Mouse (Mus musculus) hindbrain, embryonic 12.5 days (tissue): ENCODE data around the gene Cacna1g. TPM values are rescaled to one million over a fixed set of nuclear protein-coding genes. Genes with fewer than 3 reads are reported as not detected.

Experiments
- ATAC-seq: fragments of 200-750 bp; cut with Nextera tagmentation; 2 replicates; pipeline ENCODE4 v1.8.0; 2017; ENCODE audit warnings: moderate TSS enrichment; ENCODE audit not compliant: low FRiP score
- H3K27ac ChIP-seq: fragments of 300-500 bp; sonication (generic); 2 replicates; pipeline ENCODE4 v1.5.1; 2016; ENCODE audit warnings: mild to moderate bottlenecking
- H3K27me3 ChIP-seq: fragments of 300-500 bp; sonication (generic); 2 replicates; pipeline ENCODE4 v1.6.1; 2016; ENCODE audit warnings: mild to moderate bottlenecking
- H3K36me3 ChIP-seq: fragments of 300-500 bp; sonication (generic); 2 replicates; pipeline ENCODE4 v1.6.1; 2016; ENCODE audit warnings: mild to moderate bottlenecking
- H3K4me1 ChIP-seq: fragments of 300-500 bp; sonication (generic); 2 replicates; pipeline ENCODE4 v1.6.1; 2016
- H3K4me2 ChIP-seq: fragments of 300-500 bp; sonication (generic); replicated peaks from 2 replicates; pipeline ENCODE4 v1.6.1; 2016; ENCODE audit warnings: mild to moderate bottlenecking
- H3K4me3 ChIP-seq: fragments of 300-500 bp; sonication (generic); 2 replicates; pipeline ENCODE4 v1.5.1; 2016; ENCODE audit warnings: mild to moderate bottlenecking
- H3K9ac ChIP-seq: fragments of 300-500 bp; sonication (generic); 2 replicates; pipeline ENCODE4 v1.6.1; 2016; ENCODE audit warnings: mild to moderate bottlenecking, moderate library complexity
- H3K9me3 ChIP-seq: fragments of 300-500 bp; sonication (generic); replicated peaks from 2 replicates; pipeline ENCODE4 v1.6.1; 2016; ENCODE audit warnings: mild to moderate bottlenecking
- whole genome bisulfite sequencing: fragments of 180-500 bp; shearing (Covaris S2); methylation state at CpG from one replicate; pipeline ENCODE4 v1.1.7; 2016; 5-methylcytosine and 5-hydroxymethylcytosine counted together
- polyA plus RNA-seq: library from polyadenylated mRNA; unstranded; fragments of >200 nt; fragmentation: Nextera tagmentation; extraction: Ambion mirVana; gene quantifications from 2 replicates; pipeline ENCODE4 v1.2.1, GENCODE M21; 2016

Gene Cacna1g
- 19.1 and 21.4 TPM in 2 replicates for polyA plus RNA-seq

DNA sequence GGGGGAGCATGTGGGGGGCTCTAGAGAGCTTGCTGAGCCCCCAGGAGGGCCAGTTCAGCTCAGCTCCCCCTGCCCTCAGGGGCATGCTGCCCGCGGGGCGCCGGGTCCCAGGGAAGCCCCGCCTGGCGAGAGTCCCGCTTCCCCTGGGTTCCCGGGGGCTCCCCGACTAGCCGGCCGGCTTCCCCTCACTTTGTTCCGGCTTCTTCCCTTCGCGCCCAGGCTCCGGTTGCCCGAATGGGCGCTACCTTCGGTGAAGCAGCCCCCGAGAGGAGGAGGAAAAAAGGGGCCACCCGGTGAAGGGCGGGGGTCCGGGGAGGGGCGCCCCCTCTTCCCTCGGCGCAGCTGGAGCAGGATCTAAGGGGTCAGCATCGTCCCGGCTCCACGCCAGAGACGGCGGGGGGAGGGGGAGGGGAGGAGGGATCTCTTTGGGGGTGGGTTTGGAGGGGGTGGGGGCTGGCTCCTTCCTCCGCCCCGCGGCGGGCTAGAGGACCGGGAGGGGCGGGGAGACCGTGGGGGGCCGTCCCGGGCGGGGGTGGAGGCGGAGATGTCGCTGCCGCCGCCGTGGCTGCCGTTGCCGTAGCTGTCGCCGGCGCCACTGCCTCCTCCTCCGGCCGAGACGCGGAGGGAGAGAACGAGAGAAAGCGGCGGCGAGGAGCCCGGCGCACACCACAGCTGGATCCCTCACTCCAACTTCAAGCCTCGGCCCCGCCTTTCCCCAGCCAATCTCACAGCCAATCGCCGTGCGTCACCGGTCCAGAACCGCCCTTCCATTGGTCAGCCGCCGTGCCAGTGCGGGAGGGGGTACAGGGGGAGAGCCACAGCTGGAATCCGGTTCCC is at the start of gene Cacna1g:
Cacna1g (minus strand) TSS at position 492 of the 837 bp plus-strand sequence.
- Histone ChIP-seq H3K36me3 (no peaks in the 10 kb centered on the region), H3K27ac (peak within 1 kb of the TSS; percentile 80), H3K4me1 (peaks cover 65% of the 10 kb centered on the region), H3K4me2 (peak within 1 kb of the TSS; percentile 97), H3K27me3 (peaks cover 48% of the 10 kb centered on the region), H3K4me3 (peak within 1 kb of the TSS; percentile 88), H3K9me3 (no peaks in the 10 kb centered on the region), H3K9ac (peak within 1 kb of the TSS; percentile 95)
- under 1% methylated on average over 35 of the region's 71 CpGs for WGBS
- peak; percentile 76 for ATAC-seq

GRCm38 (mm10) chr11:94521219-94521843 is 47.3 kb upstream of the Cacna1g start, which contains the start of gene Mycbpap:
TSS of gene Mycbpap (minus strand) at chr11:94521742.
- H3K27ac ChIP-seq = peak within 1 kb of the TSS; percentile 36; the same call in 1 of the 2 replicates
- no peaks in the 10 kb centered on the region for H3K36me3 ChIP-seq
- peaks cover 15% of the 10 kb centered on the region for H3K4me1 ChIP-seq
- H3K9ac ChIP-seq = peak within 1 kb of the TSS; percentile 70
- H3K27me3 ChIP-seq = 0 out of 2 replicates have a peak, but pooled peaks cover 2% of the 10 kb centered on the region
- peak within 1 kb of the TSS; percentile 78 for H3K4me2 ChIP-seq
- under 1% methylated on average over 42 of the region's 42 CpGs for WGBS
- peak; percentile 84 for ATAC-seq
- H3K4me3 ChIP-seq = peak within 1 kb of the TSS; percentile 55
- no peaks in the 10 kb centered on the region for H3K9me3 ChIP-seq

DNA sequence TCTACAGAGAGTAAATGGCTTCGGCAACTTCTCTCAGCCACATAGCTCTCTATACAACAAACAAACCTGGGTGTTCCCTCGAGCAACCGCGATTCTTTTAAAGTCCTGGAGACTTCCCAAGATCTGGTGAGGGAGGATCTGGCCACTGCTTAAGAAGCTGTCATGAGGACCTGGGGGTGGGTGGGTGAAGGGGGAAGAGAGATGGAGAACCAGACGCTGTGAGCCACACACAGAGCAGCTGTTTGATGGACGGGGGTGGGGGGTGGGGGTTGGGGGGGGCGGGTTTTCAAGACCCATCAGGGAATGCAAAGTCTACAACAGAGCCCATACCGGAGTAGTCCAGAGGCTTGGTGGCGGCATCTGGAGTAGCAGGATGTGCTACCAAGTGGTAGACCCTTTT is 39.5 kb upstream of the Cacna1g start:
- Histone ChIP-seq H3K9me3 (0 out of 2 replicates have a peak, but pooled peaks cover 2% of the 10 kb centered on the region), H3K9ac (no peak overlapping the region), H3K4me3 (no peak overlapping the region), H3K36me3 (no peaks in the 10 kb centered on the region), H3K27me3 (no peaks in the 10 kb centered on the region), H3K4me1 (no peaks in the 10 kb centered on the region), H3K27ac (no peak overlapping the region), H3K4me2 (no peak overlapping the region)
- WGBS = 69% methylated on average over 7 of the region's 9 CpGs
- no peak for ATAC-seq

- H3K4me2 ChIP-seq = no peak overlapping the region
- no peaks in the 10 kb centered on the region for H3K27me3 ChIP-seq
- ATAC-seq = no peak
- H3K9ac ChIP-seq = no peak overlapping the region
- H3K4me3 ChIP-seq = no peak overlapping the region
- H3K9me3 ChIP-seq = 0 out of 2 replicates have a peak, but pooled peaks cover 2% of the 10 kb centered on the region
- no peaks in the 10 kb centered on the region for H3K36me3 ChIP-seq
- no peak overlapping the region for H3K27ac ChIP-seq
- no peaks in the 10 kb centered on the region for H3K4me1 ChIP-seq
- WGBS = 92% methylated on average over 10 of the region's 10 CpGs
Observed at GRCm38 (mm10) chr11:94508976-94509375, 35.0 kb upstream of the Cacna1g start.

GRCm38 (mm10) chr11:94501482-94501881 is 27.5 kb upstream of the Cacna1g start:
- no peaks in the 10 kb centered on the region for H3K36me3 ChIP-seq
- H3K4me2 ChIP-seq = no peak overlapping the region
- no peak overlapping the region for H3K4me3 ChIP-seq
- H3K9me3 ChIP-seq = no peaks in the 10 kb centered on the region
- H3K4me1 ChIP-seq = peaks cover 26% of the 10 kb centered on the region
- no peak overlapping the region for H3K27ac ChIP-seq
- H3K9ac ChIP-seq = no peak overlapping the region
- ATAC-seq = no peak
- peaks cover 49% of the 10 kb centered on the region for H3K27me3 ChIP-seq
- WGBS = 84% methylated on average over 8 of the region's 8 CpGs

GRCm38 (mm10) chr11:94500362-94500761 is 26.4 kb upstream of the Cacna1g start:
- H3K36me3 ChIP-seq = no peaks in the 10 kb centered on the region
- H3K9ac ChIP-seq = no peak overlapping the region
- H3K27ac ChIP-seq = no peak overlapping the region
- peak overlapping the region; percentile 52 for H3K4me2 ChIP-seq
- no peak overlapping the region for H3K4me3 ChIP-seq
- ATAC-seq = no peak
- no peaks in the 10 kb centered on the region for H3K9me3 ChIP-seq
- H3K4me1 ChIP-seq = peaks cover 26% of the 10 kb centered on the region
- WGBS = 23% methylated on average over 8 of the region's 8 CpGs
- peaks cover 49% of the 10 kb centered on the region for H3K27me3 ChIP-seq

DNA sequence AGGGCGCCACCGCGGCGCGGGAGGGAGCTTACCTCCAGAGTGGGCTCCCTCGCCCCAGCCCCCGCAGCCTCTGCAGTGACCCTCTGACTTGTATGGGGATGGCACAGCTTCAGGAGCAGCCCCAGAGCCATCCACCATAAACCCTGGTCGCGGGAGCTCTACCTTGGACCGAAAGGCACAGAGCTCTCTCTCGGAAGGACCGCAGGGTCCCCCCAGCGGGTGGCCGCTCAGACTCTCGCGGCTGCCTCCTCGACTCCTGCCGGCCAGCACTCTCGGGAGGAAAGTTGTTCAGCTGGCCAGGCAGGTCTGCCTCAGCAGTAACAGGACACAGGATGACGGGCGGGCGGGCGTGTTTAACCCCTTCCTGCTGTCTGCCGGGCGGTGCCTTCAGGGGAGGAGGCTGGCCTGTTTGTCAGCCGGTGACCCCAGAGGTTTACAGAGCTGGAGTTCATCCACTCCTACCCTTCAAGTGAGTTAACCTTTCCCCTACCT is 25.7 kb upstream of the Cacna1g start, which contains the start of gene Epn3:
Epn3 (minus strand) TSS at position 314 of the 492 bp plus-strand sequence.
- WGBS = 1% methylated on average over 26 of the region's 26 CpGs
- H3K27ac ChIP-seq = no peak within 1 kb of the TSS; the same call in 1 of the 2 replicates
- H3K4me1 ChIP-seq = peaks cover 26% of the 10 kb centered on the region
- peak within 1 kb of the TSS; percentile 44; the same call in 1 of the 2 replicates for H3K9ac ChIP-seq
- 0 out of 2 replicates have a peak, but pooled peaks have one; percentile 38 for ATAC-seq
- H3K4me3 ChIP-seq = peak within 1 kb of the TSS; percentile 26
- no peaks in the 10 kb centered on the region for H3K36me3 ChIP-seq
- H3K9me3 ChIP-seq = no peaks in the 10 kb centered on the region
- peak within 1 kb of the TSS; percentile 52 for H3K4me2 ChIP-seq
- peaks cover 52% of the 10 kb centered on the region for H3K27me3 ChIP-seq

GRCm38 (mm10) chr11:94499035-94499434 is 25.0 kb upstream of the Cacna1g start:
- WGBS = 12% methylated on average over 2 of the region's 2 CpGs
- H3K9ac ChIP-seq = no peak overlapping the region

GRCm38 (mm10) chr11:94498093-94498996 is 24.3 kb upstream of the Cacna1g start:
- Histone ChIP-seq H3K4me2 (peak overlapping the region; percentile 52), H3K27ac (peak overlapping the region; percentile 17; the same call in 1 of the 2 replicates), H3K4me3 (no peak overlapping the region), H3K36me3 (no peaks in the 10 kb centered on the region), H3K9ac (no peak overlapping the region), H3K4me1 (peaks cover 26% of the 10 kb centered on the region), H3K27me3 (peaks cover 59% of the 10 kb centered on the region), H3K9me3 (no peaks in the 10 kb centered on the region)
- ATAC-seq = 0 out of 2 replicates have a peak, but pooled peaks have one; percentile 22
- WGBS = 21% methylated on average over 18 of the region's 19 CpGs

More at GRCm38 (mm10) chr11:94499035-94499434, 25.0 kb upstream of the Cacna1g start:
- peak overlapping the region; percentile 26; the same call in 1 of the 2 replicates for H3K4me3 ChIP-seq
- peaks cover 54% of the 10 kb centered on the region for H3K27me3 ChIP-seq
- peak; percentile 29; the same call in 1 of the 2 replicates for ATAC-seq
- H3K36me3 ChIP-seq = no peaks in the 10 kb centered on the region
- no peaks in the 10 kb centered on the region for H3K9me3 ChIP-seq
- H3K27ac ChIP-seq = no peak overlapping the region
- H3K4me1 ChIP-seq = peaks cover 26% of the 10 kb centered on the region
- H3K4me2 ChIP-seq = peak overlapping the region; percentile 52

GRCm38 (mm10) chr11:94495415-94495814 is 21.4 kb upstream of the Cacna1g start:
- 73% methylated on average over 3 of the region's 3 CpGs for WGBS
- ATAC-seq = no peak
- Histone ChIP-seq H3K9me3 (no peaks in the 10 kb centered on the region), H3K27ac (no peak overlapping the region), H3K9ac (no peak overlapping the region), H3K27me3 (peaks cover 66% of the 10 kb centered on the region), H3K4me3 (no peak overlapping the region), H3K36me3 (no peaks in the 10 kb centered on the region), H3K4me2 (no peak overlapping the region), H3K4me1 (peaks cover 37% of the 10 kb centered on the region)

- Histone ChIP-seq H3K4me1 (peaks cover 11% of the 10 kb centered on the region), H3K36me3 (no peaks in the 10 kb centered on the region), H3K27ac (no peak overlapping the region), H3K4me2 (peak overlapping the region; percentile 81), H3K27me3 (peaks cover 57% of the 10 kb centered on the region), H3K9ac (no peak overlapping the region), H3K4me3 (peak overlapping the region; percentile 52), H3K9me3 (no peaks in the 10 kb centered on the region)
- 64% methylated on average over 7 of the region's 7 CpGs for WGBS
- ATAC-seq = no peak
Observed at GRCm38 (mm10) chr11:94491749-94492099, 17.7 kb upstream of the Cacna1g start.
